Mouse (Mus musculus) cortical plate, adult 2 months (tissue): ENCODE data around the gene Asxl1.

Experiments
- CTCF ChIP-seq: fragments of 200-500 bp; IDR thresholded peaks from 2 replicates; pipeline ENCODE4 v1.5.1; 2011; ENCODE audit warnings: mild to moderate bottlenecking, control low read depth, low read length; ENCODE audit not compliant: insufficient read depth; ENCODE audit errors: extremely low read depth
- POLR2A ChIP-seq: fragments of 200-500 bp; IDR thresholded peaks from 2 replicates; pipeline ENCODE4 v1.6.1; 2011; ENCODE audit warnings: mild to moderate bottlenecking, low read length, control low read depth; ENCODE audit not compliant: insufficient read depth; ENCODE audit errors: extremely low read depth

DNA sequence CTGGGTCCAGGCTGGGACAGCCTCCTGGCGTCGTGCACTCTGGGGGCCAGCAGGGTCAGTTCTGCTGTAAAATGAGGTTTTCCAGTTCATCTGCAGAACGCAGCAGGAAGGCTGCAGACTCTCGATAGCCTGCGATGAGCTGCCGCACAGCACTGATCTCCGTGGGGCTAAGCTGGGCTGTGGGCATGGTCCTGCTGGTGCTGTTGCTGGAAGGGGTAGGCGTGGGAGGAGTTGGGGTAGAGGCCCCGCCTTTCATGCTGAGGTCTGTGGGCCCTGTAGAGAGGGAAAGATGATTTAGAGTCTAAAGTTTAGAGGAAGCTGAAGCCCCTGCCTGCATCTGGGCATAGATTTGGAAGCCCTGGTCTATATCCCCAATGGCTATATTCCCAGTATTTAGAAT is 65.9 kb downstream of the Asxl1 start:
- no peak for TF ChIP-seq POLR2A
- TF ChIP-seq CTCF = no peak
